Mouse (Mus musculus): Measurements from ENCODE around the gene Twf2. TPM values are rescaled to one million over a fixed set of nuclear protein-coding genes. Genes with fewer than 3 reads are reported as not detected.

Gene Twf2
- total RNA-seq, 4 experiments from 2014 or later: 188 to 245 (median 236) TPM

GRCm38 (mm10) chr9:106237401-106237800 is 34.5 kb downstream of the Twf2 start:
- DNase-seq (ENCODE audit: low spot score): no peak

- DNase-seq (ENCODE audit: low spot score): no peak
Measured at GRCm38 (mm10) chr9:106237878-106238277, 35.0 kb downstream of the Twf2 start.

DNA sequence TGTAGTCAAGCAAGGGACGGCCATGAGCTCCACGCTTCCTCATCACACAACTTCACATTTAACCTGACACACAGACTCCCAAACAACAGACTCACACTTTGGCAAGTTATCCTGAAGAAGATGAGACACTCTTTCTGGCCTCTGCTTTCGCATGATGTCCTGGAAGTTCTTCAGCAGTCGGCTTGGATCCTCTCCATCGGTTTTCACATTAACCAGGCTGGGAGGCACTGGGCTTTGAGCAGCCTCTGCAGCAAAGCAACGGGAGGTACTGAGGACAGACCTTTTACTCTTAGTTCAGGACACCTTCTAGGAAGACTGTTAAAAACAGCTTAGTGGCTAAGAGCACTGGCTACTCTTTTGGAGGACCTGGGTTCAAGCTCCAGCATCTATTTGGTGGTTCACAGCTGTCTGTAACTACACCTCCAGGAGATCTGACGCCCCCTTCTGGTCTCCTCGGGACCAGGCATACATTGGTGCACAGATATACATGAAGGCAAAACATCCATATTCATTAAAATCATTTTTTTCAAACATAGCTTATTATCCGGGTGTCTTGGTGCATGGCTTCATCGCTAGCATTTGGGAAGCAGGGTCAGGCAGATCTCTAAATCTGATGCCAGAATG is 38.7 kb downstream of the Twf2 start:
- DNase-seq (ENCODE audit: low spot score): no peak

GRCm38 (mm10) chr9:106242813-106243488 is 40.0 kb downstream of the Twf2 start:
- no peak for DNase-seq (ENCODE audit: low spot score)

GRCm38 (mm10) chr9:106249550-106249949 is 46.6 kb downstream of the Twf2 start:
- DNase-seq (ENCODE audit: low spot score): no peak

DNA sequence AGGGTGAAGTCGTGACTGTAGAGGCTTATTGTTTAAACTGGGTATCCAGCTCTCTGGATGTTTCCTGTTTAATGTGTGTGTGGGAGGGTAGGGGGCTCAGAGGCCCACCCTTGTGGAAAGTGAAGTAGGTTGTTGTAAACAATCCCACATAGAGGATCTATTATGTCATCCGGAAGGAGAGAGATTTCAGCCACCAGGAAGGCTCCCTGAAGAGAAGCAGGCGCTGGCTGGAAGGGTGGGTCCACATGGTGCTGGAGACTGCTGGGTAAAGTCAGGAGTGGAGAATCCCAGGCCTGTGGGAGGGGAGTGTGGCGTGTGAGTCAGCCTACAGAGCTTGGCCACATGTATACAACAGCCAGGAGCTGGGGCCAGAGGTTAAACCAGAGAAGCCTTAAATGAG is 47.3 kb downstream of the Twf2 start:
- DNase-seq (ENCODE audit: low spot score): no peak

DNA sequence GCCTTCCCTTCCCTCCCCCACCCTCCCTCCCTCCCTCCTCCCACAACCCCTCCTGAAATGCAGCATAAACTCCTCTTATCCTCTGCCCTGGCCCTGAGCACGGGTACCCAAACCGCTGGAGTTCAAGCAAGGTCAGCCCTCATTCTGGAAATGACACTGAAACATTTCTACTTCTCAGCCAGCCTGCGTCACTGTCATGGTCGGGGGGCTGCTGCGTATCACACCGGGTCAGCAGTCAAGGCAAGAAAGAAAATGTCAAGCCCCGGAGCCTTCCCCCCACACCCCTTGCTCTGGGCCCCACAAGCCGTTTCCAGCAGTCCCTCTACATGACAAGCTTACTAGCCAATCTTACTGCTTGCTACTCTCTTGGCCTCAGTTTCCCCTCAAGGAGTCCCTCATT is 48.2 kb downstream of the Twf2 start:
- DNase-seq (ENCODE audit: low spot score): no peak

DNA sequence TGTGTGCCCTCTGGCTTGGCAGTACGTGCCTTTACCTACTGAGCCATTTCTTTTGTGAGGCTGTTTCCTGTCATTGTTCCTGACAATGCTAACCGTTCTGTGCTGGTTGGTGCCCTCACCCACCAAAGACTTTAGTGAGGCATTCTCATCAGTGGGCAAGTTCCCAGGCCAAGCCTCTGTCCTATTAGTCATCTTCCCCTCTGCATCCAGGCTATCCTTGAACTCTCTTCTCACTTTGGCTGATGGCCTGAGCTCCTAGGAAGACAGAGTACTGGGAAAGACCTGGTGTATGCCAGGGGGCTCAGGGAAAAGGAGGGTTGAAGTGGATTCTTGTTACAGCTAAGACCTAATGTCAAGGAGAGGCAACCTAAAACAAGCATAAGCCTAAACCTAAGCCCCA is 51.1 kb downstream of the Twf2 start:
- DNase-seq (ENCODE audit: low spot score): no peak

GRCm38 (mm10) chr9:106258412-106258811 is 55.5 kb downstream of the Twf2 start:
- no peak for DNase-seq (ENCODE audit: low spot score)

- DNase-seq (ENCODE audit: low spot score): no peak
Measured at GRCm38 (mm10) chr9:106258990-106259389, 56.1 kb downstream of the Twf2 start.

- DNase-seq (ENCODE audit: low spot score): no peak
Measured at GRCm38 (mm10) chr9:106261058-106261457, 58.1 kb downstream of the Twf2 start.

DNA sequence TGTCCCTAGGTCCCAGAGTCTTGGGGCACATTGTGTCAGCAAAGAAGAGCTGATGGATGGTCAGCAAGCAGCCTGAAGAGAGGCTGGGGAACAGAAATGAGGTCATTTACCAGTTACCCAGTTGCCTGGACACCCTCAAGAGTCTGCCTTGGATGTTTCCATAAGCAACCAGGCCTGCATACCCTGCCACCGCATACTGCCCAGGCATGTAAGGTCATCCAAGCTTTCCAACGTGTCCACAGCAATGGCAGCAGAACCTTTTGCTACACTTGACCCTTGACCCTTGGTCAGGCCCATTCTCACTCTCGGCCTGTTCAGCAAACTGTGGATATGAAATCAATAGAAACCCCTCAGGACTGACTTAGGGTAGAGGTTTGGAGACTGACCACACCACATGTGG is 58.6 kb downstream of the Twf2 start:
- no peak for DNase-seq (ENCODE audit: low spot score)

- DNase-seq (ENCODE audit: low spot score): no peak
Measured at GRCm38 (mm10) chr9:106262075-106262474, 59.2 kb downstream of the Twf2 start.

- DNase-seq (ENCODE audit: low spot score): no peak
Measured at GRCm38 (mm10) chr9:106263381-106263924, 60.5 kb downstream of the Twf2 start.

Small RNA genes lying within 50 kb of the gene (microRNA-seq; reads per million reads assigned to microRNA genes)
- gene Mir135a-1 (not detected), gene Mirlet7g (103,982 reads per million, percentile 100 among the genes with 10 or more reads in this experiment)

Other genes with a start within 250 kb of the Twf2 start
- gene Col6a5, start 242.5 kb upstream of the Twf2 start, total RNA-seq (2022): under 1 TPM; 0.11 to 0.25 (median 0.18) TPM
- not detected for gene Col6a4, start 106.3 kb upstream of the Twf2 start, total RNA-seq (2022)
- gene Glyctk, start 45.0 kb upstream of the Twf2 start, total RNA-seq (2022): 1 to 10 TPM; 1.5 to 2.6 (median 1.9) TPM
- 10 to 100 TPM; 29.6 to 38.5 (median 34.0) TPM for gene Wdr82, start 32.2 kb upstream of the Twf2 start, total RNA-seq (2022)
- gene Ppm1m, start 3.4 kb upstream of the Twf2 start, total RNA-seq (2022): 10 to 100 TPM in 3 of 4 experiments, 1 to 10 TPM in 1; 9.4 to 12.8 (median 12.3) TPM
- under 1 TPM; 0.33 to 0.57 (median 0.42) TPM for gene Tlr9, start 19.5 kb downstream of the Twf2 start, total RNA-seq (2022)
- gene Alas1, start 45.5 kb downstream of the Twf2 start, total RNA-seq (2022): 100 to 1,000 TPM; 335 to 477 (median 407) TPM
- gene Poc1a, start 78.0 kb downstream of the Twf2 start, total RNA-seq (2022): 1 to 10 TPM; 3.2 to 4.9 (median 4.7) TPM
- gene Dusp7, start 165.5 kb downstream of the Twf2 start, total RNA-seq (2022): 10 to 100 TPM; 53.4 to 67.0 (median 62.7) TPM
- 100 to 1,000 TPM; 256 to 304 (median 274) TPM for gene Rpl29, start 226.3 kb downstream of the Twf2 start, total RNA-seq (2022)
- gene Acy1, start 235.2 kb downstream of the Twf2 start, total RNA-seq (2022): 10 to 100 TPM; 23.1 to 28.9 (median 25.7) TPM
- 10 to 100 TPM in 2 of 4 experiments, 1 to 10 TPM in 2; 6.0 to 11.8 (median 9.6) TPM for gene Abhd14b, start 244.4 kb downstream of the Twf2 start, total RNA-seq (2022)
- 10 to 100 TPM; 17.5 to 20.6 (median 19.5) TPM for gene Abhd14a, start 244.6 kb downstream of the Twf2 start, total RNA-seq (2022)

Measured in heart, adult 8-10 months (tissue).